Mouse (Mus musculus) kidney, adult 18-20 months (tissue): ENCODE measurements around the gene Gjc1.

Experiments
- DNase-seq: peaks from one replicate; pipeline ENCODE4 v3.0.0; 2021

The Gjc1 gene

DNA sequence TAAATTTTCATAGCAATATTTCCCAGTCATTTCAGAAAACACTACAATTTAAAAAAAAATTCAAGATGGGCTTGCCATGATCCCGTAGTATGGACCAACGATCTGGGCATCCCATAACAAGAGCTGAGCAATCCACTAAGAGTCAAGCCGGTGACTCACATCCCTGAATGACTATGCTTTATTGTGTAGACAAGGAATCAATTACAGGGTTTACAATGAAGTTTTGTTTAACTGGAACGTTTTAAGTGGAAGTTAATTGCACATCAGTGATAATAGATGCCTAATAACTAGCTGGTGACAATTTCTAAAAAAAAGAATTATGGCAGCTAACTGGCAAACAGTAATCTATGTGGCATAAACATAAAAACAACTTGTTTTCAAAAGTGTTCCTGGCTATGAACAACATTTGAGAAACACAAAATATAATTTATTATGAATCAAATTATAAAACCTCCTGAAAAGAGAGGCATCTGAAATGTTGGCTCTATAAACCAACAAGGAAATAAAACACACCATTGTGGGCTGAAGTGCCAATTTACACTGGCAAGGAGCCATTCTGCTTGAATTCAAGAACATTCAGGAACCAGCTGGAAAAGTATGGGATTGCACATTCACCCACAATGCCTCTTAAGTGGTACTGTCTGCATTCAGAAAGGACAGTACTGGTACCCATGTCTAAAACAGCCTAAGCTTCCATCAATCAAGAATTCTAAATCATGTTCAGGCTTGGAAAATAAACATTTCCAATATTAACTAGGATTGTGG, 8.6 kb downstream of the Gjc1 start:
- DNase-seq, result no peak

DNA sequence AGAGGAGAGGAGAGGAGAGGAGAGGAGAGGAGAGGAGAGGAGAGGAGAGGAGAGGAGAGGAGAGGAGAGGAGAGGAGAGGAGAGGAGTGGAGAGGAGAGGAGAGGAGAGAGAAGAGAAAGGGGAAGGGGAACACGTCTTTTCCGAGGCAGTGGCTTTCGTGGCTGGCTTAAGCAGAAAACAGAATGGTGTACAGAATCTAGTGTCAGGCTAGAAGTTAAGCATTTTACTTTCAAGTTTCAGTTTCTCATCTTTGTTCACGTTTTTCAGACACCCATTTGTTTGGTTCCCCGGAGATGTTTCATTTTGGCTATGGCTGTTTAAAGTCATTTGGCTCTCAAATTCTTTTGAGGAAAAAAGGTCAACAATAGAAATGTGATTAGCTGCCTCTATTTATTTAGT, 11.3 kb downstream of the Gjc1 start:
- no peak for DNase-seq

DNA sequence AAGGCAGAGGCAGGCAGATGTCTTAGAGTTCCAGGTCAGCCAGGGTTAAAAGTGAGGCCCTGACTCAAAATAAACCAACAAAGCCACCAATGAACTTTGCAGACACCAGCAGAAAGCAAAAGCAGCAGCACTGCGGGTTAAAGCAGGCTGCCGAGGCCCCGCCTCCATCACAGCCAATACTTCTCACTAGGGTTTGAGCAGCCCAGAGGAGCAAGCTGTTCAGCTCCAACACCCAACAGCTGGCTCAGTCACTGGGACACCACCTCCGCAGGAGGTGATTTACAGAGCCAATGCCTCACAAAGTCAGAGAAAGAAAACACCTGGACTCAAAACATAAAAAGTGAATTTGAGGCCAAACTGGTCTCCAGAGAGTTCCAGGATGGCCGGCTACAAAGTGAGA, 16.0 kb downstream of the Gjc1 start:
- no peak for DNase-seq

DNA sequence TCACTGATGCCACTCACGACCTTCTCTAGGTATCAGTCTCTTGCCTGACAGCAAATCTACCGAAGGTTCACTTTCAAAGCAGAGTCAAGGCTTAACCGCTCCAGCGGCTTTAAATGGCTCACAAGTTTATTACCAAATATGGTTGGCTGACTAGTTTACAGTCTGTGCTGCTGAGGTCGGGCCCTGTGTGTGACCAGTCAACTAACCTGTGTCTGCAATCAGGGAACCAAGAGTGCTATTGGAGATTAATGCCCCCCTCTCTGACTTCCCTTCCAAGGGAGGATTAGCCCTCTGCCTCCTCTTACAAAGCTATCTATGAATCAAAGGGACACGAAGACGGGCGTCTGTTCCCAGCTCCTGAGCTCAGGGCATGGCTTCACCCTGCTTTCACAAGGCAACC, 25.3 kb downstream of the Gjc1 start:
- DNase-seq, result no peak

DNA sequence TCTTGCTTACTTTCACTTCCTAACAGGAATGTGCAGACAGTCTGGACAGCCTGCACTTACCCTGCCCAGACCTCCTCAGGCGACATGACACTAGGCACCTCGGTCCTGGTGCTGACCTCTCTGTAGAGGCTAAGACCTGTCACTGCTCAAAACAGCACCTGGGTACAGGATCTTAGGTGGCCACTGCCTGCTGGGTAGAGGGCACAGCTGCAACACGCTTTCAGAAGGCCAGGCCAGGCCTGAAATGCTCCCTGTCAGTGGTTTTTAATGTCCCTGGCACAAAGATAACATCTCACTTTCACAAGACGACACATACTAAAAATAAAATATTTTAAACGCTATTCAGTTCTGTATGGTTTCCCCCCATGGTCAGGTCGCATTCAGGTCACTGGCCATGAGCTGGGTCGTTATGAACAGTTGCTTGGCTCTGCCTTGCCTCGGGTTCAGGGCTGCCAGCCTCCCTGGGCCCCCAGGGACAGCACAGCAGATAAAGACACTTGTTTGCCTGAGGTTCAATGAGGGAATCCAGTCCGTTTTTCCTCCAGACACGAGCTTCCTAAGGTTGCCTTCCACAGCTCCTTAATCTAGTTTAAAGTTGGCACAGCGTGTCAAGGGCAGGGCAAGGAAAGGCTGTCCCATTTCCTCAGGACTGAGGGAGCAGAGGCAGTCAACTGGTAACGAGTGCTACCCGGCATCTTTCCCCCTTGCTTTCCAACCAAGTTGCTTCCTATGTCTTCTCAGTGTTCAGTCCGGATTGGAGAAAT, 27.6 kb downstream of the Gjc1 start:
- DNase-seq, result no peak

DNA sequence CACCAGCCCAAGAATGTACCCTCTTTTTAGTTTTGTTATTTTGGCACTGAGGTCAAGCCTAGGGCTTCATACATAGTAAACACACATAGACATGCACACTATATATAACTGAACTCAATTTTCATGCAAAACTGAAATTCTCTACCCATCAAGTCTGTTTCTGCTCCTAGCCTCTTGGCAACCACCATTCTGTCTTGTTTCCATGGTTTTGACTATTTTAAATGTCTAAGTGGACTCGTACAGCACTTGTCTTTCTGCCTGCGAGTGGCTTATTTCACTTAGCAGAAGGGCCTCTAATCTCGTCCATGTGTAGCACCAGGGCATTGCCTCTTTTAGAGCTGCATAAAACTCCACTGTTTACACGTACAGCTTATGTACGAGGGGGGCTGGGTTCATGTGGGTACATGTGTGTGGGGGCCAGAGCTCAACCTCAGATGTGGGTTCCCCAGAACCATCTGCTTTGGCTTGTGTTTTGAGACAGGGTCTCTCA, 31.8 kb downstream of the Gjc1 start:
- DNase-seq, result no peak

DNA sequence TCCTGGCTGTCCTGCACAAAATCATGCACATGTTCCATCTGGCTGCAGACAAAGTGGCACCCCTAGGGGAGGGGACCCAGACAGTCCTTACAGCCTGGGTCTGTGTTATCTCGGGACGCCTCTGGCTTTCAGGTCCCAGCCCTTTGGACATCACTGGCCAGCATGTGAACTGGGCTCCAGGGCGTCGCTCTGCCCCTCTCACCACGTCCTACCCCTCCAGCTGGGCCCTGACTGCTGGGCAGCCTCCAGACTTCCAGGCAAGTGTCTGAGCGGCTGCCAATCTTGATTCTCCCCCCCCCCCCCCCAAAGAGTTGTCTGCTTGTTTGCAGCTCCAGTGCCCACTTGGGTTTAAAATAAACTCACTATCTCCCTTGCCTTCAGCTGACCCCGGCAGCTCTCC, 36.1 kb downstream of the Gjc1 start:
- no peak for DNase-seq

DNA sequence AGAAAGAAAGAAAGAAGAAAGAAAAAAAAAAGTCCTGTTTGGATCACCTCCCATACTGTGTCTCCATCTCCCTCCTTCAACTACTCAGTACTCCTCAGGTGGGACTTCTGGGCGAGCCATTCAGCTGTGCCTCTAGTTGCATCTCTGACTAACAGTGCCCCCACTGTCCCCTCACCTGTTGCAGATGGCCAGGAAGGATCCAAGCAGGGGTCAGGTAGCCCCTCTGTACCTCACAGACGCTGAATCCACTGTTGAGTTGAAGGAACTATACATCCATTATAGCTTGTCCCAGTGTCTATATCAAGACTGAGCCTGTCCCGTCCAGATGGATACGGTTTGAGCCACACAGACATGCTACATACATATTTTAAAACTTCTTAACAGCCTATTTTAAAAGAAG, 38.0 kb downstream of the Gjc1 start:
- no peak for DNase-seq

DNA sequence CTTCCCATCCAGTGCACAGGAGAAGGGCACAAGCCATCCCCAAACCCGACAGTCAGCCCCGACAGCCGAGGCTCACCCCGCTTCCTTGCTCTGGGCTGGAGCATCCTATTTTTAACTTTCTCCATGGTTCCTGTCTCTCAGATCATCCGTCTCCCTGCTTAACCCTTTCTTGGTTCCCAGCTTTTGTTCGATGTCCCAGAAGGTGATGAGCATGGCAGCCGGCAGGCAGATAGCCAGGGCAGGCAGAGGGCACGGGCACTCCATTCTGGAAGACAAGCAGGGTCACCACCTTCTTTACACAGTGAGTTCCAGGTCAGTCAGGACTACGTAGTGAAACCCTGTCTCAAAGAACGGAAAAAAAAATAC, 38.5 kb downstream of the Gjc1 start:
- no peak for DNase-seq

DNA sequence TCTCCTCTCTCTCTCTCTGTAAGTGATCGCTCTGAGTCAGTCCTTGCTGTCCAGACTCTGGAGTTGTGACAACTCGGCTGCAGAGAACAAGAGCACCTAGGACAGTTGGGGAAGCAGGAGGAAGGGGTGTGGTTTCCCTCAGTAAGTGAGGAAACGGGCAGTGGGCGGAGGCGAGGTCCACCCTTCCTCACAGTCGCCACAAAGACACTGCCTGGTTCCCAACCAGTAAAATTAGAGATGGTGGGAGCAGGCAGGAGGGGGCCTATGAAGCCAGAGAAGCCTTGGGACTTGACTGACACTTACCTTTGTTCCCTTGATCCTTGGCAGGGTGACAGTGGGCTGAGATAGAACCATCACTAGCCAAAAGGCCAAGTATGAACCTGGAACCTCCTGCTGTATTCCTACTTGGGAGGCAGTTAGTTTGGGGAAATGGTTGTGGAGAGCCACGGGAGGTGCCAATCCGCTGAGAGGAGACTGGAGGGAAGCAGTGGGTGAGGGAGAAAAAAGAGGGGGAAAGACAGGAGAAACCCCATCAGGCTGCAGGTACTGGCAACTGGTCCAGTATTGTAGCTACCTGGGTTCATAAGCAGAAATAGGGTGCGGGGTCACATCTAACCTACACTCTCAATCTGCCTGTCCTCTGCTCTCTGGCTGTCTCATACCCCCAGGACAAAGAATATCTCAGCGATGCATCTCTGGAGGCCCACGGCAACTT, 39.1 kb downstream of the Gjc1 start:
- peak; percentile 50 for DNase-seq

DNA sequence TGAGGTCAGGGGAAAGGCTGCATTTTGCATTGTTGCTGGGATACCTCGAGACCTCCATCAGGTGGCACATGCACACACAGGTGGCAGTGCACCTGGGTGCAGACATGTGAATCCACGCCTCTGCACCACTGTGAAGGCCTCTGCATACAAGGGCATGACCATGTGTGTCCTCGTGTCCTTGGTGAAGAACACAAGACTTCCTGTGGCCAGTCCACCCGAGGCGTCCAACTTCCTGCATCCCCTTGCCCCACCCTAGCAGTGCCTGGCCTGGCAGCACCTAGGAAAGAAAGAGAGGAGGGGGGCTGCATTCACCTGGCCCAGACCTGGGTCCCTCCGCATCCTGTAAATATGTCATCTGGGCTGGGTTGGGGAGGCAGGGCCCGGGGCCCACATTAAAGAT, 39.7 kb downstream of the Gjc1 start:
- no peak for DNase-seq

DNA sequence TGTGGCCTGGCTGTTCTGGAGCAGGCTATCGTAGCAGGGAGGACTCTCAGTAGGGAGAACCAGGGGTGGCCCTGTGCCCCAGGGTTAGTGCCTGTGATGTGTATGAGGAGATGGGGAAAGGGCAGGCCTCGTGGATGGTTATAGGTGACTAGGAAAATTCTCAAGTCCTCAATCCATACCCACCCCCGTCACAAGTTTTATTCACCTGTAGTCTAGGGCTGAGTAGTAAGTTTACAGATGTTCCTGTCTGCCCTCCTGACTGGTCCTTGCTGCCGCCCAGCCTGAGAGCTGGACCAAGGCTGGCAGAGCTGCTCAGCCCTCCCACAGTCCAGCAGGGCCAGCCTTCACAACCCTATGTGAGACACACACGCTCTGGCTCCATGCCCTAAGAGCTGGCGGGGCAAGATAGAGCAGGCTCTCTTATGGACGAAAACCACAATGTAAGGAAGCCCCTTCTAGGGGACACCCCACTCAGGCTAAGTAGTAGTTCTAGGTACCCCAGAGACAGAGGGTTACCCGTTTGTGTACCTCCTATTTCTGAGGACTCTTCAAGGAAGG, 40.3 kb downstream of the Gjc1 start:
- DNase-seq, result no peak

DNA sequence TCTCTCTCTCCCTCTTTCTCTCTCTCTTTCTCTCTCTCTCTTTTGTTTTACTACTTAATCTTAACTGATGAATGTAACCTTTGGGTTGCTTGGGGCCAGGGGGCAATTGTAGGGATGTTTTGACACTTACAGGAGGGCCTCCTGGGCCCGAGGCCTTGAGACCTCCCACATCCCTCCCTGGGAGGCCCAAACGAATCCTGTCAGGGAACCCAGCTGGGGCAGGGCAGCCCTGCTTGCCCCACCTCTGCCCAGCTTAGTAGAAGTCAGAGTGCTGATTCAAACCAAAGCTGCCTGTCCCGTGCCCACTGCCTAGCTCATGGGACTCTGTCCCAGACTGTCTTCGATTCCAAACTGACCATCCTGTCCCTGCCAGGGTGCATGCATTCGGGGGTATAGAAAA, 40.9 kb downstream of the Gjc1 start:
- DNase-seq, result no peak

DNA sequence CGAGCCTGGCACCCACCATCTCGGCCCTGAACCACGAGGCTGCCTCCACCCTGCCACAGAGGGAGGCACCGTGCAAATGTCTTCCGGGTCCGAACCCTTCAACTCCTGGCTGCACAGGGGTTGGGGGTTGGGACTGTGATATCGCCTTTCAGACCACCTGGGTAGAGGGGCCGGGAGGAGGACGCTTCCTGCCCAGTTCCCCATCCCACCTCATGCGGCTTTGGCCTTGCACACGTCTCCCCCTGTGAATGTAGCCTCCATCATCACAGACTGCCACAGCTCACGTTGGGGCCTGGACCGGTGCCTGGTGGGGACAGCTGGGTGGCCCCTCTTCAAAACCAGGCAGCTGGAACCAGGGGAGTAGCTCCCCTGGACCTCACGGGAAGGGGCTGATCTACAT, 41.3 kb downstream of the Gjc1 start:
- DNase-seq, result no peak

DNA sequence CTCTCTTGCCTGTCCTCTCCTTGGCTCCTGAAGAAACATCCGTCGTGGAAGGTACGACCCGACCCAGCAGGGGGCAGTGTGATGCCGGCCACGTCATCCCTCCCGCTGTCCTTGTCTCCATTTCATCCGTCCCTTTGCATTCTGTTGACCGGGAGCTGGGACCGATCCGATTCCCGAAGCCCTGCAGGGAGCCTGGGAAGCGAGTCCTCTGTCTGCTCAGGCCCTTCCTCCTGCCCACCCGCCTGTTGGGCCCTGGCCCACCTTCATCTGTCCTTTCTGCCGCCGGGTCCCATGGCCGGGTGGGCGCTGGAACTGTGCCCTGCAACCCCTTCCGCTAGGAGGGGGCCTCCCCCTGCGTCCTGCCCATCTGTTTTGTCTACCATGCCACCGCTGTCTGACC, 41.9 kb downstream of the Gjc1 start:
- peak; percentile 84 for DNase-seq

DNA sequence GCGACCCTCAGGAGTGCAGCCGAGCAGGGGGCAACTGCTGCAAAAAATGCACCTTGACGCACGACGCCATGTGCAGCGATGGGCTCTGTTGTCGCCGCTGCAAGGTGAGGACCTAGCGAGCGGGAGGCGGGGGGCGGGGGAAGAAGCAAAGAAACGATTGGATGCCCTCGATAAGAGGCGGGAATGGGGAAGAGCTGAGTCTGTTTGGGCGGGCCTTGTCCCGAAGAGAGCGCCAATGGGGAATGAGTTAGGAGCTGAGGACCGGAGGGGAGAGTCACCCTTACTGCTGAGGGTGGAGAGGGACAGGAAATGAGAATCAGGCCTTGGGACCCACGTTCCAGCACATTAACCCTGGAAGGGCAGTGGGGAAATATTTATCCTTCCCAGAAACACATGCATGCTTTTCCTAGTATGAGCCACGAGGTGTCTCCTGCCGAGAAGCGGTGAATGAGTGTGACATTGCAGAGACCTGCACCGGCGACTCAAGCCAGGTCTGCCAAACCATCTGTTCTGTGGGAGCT, 44.8 kb downstream of the Gjc1 start:
- DNase-seq, result peak; percentile 85

DNA sequence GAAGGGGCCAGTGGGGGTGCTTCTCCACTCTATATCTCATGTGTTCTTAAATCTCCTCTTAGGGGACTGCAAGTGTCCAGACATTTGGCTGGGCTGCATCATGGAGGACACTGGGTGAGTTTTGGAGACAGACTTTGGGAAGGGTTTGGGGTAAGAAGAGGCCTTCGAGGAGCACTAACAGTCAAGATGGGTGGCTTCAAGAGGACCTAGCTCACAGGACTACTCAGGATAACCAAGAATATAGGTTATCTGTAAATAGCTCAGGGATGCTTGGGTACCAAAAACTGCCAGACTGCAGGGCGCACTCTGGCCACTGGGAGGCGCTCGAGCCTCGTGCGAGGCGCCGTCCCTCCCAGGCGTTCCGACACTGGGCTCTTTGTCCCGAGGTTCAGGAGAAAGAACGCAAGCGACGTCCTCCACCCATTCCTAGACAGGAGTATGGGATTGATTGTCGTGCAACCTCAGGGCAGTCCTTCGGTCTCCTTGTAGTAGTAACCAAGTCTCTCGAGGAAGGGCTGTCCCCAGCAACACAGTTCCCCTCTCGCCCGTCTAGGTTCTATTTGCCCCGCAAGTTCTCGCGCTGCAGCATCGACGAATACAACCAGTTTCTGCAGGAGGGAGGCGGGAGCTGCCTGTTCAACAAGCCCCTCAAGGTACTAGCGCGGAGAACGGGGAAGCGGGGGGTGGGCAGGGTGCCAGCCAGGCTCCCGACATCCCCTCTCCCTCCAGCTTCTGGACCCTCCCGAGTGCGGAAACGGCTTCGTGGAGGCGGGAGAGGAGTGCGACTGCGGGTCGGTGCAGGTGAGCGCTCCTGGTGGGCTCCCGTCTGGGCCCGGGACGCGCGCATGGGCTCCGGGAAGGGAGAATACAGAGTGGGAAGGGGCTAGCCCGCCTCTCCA, 45.5 kb downstream of the Gjc1 start:
- peak; percentile 89 for DNase-seq

DNA sequence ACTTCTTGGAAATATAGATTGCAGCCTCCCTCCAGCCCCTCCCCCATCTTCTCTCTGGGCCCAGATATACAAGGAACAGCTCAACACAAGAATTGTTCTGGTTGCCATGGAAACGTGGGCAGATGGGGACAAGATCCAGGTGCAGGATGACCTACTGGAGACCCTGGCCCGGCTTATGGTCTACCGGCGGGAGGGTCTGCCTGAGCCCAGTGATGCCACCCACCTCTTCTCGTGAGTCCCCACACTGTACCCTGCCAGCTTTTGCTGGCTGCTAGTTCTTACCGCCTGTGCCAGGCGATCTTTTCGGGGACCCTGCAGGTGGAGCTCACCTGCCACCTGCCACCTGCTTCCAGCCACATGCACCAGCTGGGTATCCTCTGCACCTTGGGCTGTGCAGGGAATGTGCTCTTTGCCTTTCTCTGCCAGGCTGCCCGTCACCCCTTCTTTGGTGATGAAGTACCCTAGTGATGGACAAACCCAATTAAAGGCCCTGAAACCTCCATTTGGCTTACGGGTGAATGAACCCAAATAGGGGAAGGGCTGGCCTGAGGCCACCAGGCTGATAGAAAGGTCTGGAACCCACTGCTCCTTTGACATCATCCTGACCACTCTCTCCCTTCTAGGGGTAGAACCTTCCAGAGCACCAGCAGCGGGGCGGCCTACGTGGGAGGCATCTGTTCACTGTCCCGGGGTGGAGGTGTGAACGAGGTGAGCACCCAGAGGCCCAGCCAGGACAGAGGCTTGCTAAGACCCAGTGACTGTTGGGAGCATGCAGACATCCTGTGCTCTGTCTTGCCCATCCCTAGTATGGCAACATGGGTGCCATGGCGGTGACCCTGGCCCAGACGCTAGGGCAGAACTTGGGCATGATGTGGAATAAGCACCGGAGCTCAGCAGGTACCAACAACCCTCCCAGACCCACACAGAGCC, 46.5 kb downstream of the Gjc1 start:
- no peak for DNase-seq

DNA sequence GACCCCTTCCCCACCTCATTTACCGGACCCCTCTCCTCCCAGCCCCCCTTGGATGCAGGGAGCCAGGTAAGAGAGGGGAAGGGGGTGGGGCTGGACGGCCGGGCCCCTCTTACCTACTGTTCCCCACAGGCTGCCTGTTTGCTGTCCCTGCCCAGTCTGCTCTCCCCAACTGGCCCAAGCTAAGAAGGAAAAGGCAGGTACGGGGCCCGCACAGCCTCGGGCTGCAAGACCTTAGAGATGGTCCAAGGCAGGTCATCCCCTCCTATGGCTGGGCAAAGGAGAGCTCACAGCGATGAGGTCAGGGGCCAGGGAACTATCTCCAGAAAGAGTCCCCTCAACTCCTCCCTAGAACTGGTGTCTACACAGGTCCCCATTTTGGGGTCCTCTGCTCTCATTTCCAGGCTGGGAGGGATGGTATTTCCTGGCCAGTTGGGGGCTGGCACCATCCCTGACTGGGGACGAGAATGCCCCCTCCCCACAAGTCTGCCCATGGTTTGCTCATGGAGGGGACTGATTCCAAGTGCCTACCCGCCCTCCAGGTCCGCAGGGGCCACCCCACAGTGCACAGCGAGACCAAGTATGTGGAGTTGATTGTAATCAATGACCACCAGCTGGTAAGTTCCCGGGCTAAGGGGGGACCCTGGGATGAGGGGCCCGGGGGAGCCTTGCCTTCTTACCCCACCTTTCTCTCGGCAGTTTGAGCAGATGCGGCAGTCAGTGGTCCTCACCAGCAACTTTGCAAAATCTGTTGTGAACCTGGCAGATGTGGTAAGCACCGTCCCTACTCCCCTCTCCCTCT, 47.4 kb downstream of the Gjc1 start:
- no peak for DNase-seq
